Mouse (Mus musculus) midbrain, postnatal 0 days (tissue): ENCODE data around the gene Kcnj9. TPM values are rescaled to one million over a fixed set of nuclear protein-coding genes. Genes with fewer than 3 reads are reported as not detected.

ENCODE experiments used
- ATAC-seq: fragments of 200-750 bp; cut with Nextera tagmentation; 2 replicates; pipeline ENCODE4 v1.8.0; 2017; ENCODE audit warnings: moderate number of reproducible peaks, mild to moderate bottlenecking, moderate TSS enrichment, moderate library complexity; ENCODE audit not compliant: low FRiP score
- DNase-seq: peaks from one replicate; pipeline ENCODE4 v3.0.0-alpha.2; 2015; ENCODE audit warnings: low spot score
- H3K27ac ChIP-seq: fragments of 300-500 bp; sonication (generic); 2 replicates; pipeline ENCODE4 v1.5.1; 2014; ENCODE audit warnings: low read depth, mild to moderate bottlenecking, low read length, mixed read lengths
- H3K27me3 ChIP-seq: fragments of 300-500 bp; sonication (generic); 2 replicates; pipeline ENCODE4 v1.6.1; 2014; ENCODE audit warnings: low read length, control low read depth, mixed read lengths; ENCODE audit not compliant: insufficient read depth
- H3K36me3 ChIP-seq: fragments of 300-500 bp; sonication (generic); 2 replicates; pipeline ENCODE4 v1.6.1; 2014; ENCODE audit warnings: low read length, control low read depth, mixed read lengths; ENCODE audit not compliant: insufficient read depth
- H3K4me1 ChIP-seq: fragments of 300-500 bp; sonication (generic); 2 replicates; pipeline ENCODE4 v1.6.1; 2014; ENCODE audit warnings: mild to moderate bottlenecking, control low read depth, antibody characterized with exemption, low read length, mixed read lengths; ENCODE audit not compliant: insufficient read depth
- H3K4me2 ChIP-seq: fragments of 300-500 bp; sonication (generic); 2 replicates; pipeline ENCODE4 v1.6.1; 2014; ENCODE audit warnings: low read depth, mild to moderate bottlenecking, low read length, mixed read lengths; ENCODE audit not compliant: poor library complexity, severe bottlenecking
- H3K4me3 ChIP-seq: fragments of 300-500 bp; sonication (generic); 2 replicates; pipeline ENCODE4 v1.5.1; 2014; ENCODE audit warnings: low read depth, mild to moderate bottlenecking, low read length, moderate library complexity
- H3K9ac ChIP-seq: fragments of 300-500 bp; sonication (generic); replicated peaks from 2 replicates; pipeline ENCODE4 v1.6.1; 2014; ENCODE audit warnings: mild to moderate bottlenecking, low read length, moderate library complexity, mixed read lengths; ENCODE audit not compliant: poor library complexity, severe bottlenecking
- H3K9me3 ChIP-seq: fragments of 300-500 bp; sonication (generic); 2 replicates; pipeline ENCODE4 v1.6.1; 2016; ENCODE audit warnings: low read length, control low read depth
- CTCF ChIP-seq: IDR thresholded peaks from 2 replicates; pipeline ENCODE4 v1.5.1; 2016; ENCODE audit warnings: antibody characterized with exemption, mild to moderate bottlenecking
- WGBS: fragments of 180-500 bp; shearing (Covaris S2); extraction: QIAGEN DNeasy Blood & Tissue Kit; methylation state at CpG from one replicate; pipeline ENCODE4 v1.1.7; 2014; 5-methylcytosine and 5-hydroxymethylcytosine counted together
- polyA plus RNA-seq: library from polyadenylated mRNA; unstranded; fragments of >200 nt; fragmentation: Nextera tagmentation; extraction: Ambion mirVana; gene quantifications from 2 replicates; pipeline ENCODE4 v1.2.1, GENCODE M21; 2015
- total RNA-seq: library from RNA; depleted of rRNA; stranded (reverse); fragments of >200 nt; gene quantifications from 2 replicates; pipeline ENCODE4 v1.2.3, GENCODE M21; 2014

Gene Kcnj9
- total and polyA plus RNA-seq, 2 experiments from 2014 or later = 5.8 to 14.1 TPM

DNA sequence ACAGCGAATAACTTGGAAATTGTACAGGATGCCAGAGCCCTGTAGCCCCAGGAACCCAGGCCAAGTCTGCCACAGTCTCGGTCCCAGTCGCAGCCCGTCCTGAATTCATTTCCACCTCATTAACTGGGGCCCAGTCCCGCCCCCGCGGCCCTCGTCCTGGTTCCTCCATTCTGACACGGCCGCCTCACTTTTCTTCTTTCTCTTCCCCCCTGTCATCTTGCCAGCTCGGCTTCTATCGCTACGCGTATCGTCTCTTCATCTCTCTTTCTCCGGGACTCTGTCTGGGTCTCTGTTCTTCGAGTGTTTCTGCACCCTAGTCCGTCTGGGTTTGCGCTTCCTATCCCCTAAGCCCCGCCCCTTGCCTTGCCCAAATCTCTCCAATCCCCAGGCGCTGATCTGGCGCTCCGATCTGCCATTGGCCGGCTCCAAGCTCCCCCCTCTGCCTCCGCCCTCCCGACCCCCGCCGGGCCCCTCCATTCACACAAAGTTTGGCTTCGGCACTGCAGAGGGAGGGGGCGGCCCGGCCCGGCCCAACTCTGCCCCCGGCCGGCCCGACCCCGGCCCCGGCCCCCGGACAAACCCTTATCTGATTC is 11.7 kb upstream of the Kcnj9 start, which contains the start of gene Kcnj10:
TSS of gene Kcnj10 (plus strand) at position 482 of the 593 bp plus-strand sequence.
- H3K9ac ChIP-seq = peak within 1 kb of the TSS; percentile 33; the same call in 1 of the 2 replicates
- no peak for TF ChIP-seq CTCF

DNA sequence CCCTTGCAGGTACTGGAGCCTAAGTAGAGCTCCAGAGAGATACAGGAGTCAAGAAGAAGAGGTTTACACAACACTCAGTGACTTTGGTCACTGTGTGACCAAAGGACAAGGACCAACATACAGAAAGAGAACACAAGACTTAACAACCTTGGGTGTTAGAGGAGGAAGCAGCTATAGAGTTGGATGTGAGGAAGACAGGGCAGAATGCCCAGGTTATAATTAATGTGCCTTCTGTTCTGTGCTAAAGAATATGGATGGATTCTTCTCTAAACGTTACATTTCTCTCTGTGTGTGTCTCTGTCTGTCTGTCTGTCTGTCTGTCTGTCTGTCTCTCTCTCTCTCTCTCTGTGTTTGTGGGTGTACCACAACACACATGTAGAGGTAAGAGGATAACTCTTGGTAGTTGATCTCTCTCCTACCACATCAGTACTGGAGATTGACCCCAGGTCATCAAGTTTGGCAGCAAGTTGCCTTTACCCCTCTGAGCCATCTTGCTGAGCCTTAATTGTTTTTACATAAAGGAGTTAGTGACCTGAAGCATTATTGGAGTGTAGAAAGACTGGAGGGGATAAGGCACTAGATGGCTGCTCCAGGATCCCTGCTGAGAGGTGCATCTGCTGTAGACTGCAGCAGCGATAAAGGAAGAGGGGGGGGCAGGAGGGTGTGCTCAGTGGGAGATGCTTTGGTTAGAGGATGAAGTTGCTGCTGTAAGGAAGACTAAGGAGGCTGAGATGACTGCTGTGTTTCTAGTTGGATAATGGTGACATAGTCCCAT is 8.5 kb upstream of the Kcnj9 start:
- H3K4me1 ChIP-seq = no peaks in the 10 kb centered on the region
- H3K9ac ChIP-seq = no peak overlapping the region
- H3K27me3 ChIP-seq = peaks cover 5% of the 10 kb centered on the region; the same call in 1 of the 2 replicates
- DNase-seq (no peak), ATAC-seq (no peak)
- no peaks in the 10 kb centered on the region for H3K9me3 ChIP-seq
- H3K4me2 ChIP-seq = no peak overlapping the region
- H3K4me3 ChIP-seq = no peak overlapping the region
- 39% methylated on average over 2 of the region's 2 CpGs for WGBS
- H3K36me3 ChIP-seq = no peaks in the 10 kb centered on the region
- TF ChIP-seq CTCF = no peak
- H3K27ac ChIP-seq = no peak overlapping the region

More for the DNA sequence above, 11.7 kb upstream of the Kcnj9 start, which contains the start of gene Kcnj10:
- no peaks in the 10 kb centered on the region for H3K4me1 ChIP-seq
- H3K4me3 ChIP-seq = peak within 1 kb of the TSS; percentile 35
- H3K9me3 ChIP-seq = no peaks in the 10 kb centered on the region
- DNase-seq = peak; percentile 94
- under 1% methylated on average over 38 of the region's 38 CpGs for WGBS
- no peaks in the 10 kb centered on the region for H3K36me3 ChIP-seq
- H3K27me3 ChIP-seq = peaks cover 5% of the 10 kb centered on the region; the same call in 1 of the 2 replicates
- peak; percentile 85 for ATAC-seq
- peak within 1 kb of the TSS; percentile 71 for H3K27ac ChIP-seq
- H3K4me2 ChIP-seq = peak within 1 kb of the TSS; percentile 55

DNA sequence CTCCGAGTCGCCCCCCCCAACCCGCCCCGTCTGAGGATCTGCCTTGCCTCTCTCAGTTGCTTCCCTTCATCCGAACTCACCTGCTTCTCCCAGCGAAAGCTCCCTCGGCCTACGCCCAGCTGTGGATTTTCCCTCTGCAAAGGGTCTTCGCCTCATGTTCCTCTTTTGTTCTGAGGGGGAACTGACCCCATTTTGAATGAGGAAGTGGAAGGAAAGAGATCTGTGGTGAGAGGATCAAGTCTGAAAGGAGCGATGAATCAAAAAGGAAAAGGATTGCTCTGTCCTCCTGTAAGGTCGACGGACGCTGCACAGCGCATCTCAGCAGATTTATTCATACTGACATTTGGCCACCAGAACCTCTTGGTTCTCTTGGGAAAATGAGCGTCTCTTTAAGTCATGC is 6.7 kb upstream of the Kcnj9 start:
- no peak for TF ChIP-seq CTCF
- no peak for DNase-seq
- H3K36me3 ChIP-seq = no peaks in the 10 kb centered on the region
- H3K27ac ChIP-seq = no peak overlapping the region
- no peaks in the 10 kb centered on the region for H3K9me3 ChIP-seq
- no peak overlapping the region for H3K9ac ChIP-seq
- no peaks in the 10 kb centered on the region for H3K27me3 ChIP-seq
- H3K4me2 ChIP-seq = no peak overlapping the region
- H3K4me1 ChIP-seq = no peaks in the 10 kb centered on the region
- H3K4me3 ChIP-seq = no peak overlapping the region
- 74% methylated on average over 15 of the region's 15 CpGs for WGBS
- ATAC-seq = no peak

DNA sequence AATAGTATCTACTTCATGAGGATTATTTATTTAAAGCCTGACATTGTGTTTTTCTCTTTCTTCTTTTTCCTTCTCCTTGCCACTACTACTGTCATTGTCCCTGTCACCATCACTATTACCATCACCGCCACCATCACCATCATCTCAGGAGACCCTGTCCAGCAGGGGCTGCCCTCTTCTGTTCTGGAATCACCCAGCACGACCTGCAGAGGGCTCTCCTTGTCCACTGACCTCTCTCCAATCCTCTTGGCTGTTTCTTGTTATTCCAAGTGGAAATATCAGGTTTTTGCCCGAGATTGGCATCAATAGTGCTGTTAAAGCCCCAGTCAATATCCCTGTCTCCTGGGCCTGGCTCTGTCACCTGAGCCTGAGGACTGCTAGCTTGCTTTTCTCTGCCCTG is 4.4 kb upstream of the Kcnj9 start:
- 18% methylated on average over 3 of the region's 3 CpGs for WGBS
- Histone ChIP-seq H3K9me3 (no peaks in the 10 kb centered on the region), H3K27ac (no peak overlapping the region), H3K4me1 (peaks cover 9% of the 10 kb centered on the region; the same call in 1 of the 2 replicates), H3K4me2 (no peak overlapping the region), H3K27me3 (no peaks in the 10 kb centered on the region), H3K4me3 (no peak overlapping the region), H3K9ac (no peak overlapping the region), H3K36me3 (no peaks in the 10 kb centered on the region)
- DNase-seq = no peak
- TF ChIP-seq CTCF = peak; percentile 65
- ATAC-seq = no peak

DNA sequence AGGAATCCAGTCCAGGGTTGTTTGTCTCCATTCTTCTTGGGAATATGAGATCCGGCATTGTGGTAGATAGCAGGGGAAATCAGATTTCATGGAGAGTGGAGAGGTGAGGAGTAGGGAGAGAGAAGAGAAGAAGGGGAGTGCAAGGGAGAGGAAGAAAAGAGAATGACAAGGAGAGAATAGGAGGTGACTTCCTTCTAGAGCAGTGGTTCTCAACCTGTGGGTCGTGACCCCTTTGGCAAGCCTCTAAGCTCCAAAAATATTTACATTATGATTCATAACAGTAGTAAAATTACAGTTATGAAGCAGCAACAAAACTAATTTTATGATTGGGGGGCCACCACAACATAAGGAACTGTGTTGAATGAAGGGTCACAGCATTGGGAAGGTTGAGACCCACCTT is 3.8 kb upstream of the Kcnj9 start:
- no peak for DNase-seq
- Histone ChIP-seq H3K9ac (no peak overlapping the region), H3K4me3 (no peak overlapping the region), H3K9me3 (no peaks in the 10 kb centered on the region), H3K27ac (no peak overlapping the region), H3K4me2 (no peak overlapping the region), H3K4me1 (peaks cover 10% of the 10 kb centered on the region; the same call in 1 of the 2 replicates), H3K36me3 (no peaks in the 10 kb centered on the region), H3K27me3 (no peaks in the 10 kb centered on the region)
- no peak for ATAC-seq
- WGBS = 78% methylated on average over 2 of the region's 2 CpGs
- TF ChIP-seq CTCF = no peak

DNA sequence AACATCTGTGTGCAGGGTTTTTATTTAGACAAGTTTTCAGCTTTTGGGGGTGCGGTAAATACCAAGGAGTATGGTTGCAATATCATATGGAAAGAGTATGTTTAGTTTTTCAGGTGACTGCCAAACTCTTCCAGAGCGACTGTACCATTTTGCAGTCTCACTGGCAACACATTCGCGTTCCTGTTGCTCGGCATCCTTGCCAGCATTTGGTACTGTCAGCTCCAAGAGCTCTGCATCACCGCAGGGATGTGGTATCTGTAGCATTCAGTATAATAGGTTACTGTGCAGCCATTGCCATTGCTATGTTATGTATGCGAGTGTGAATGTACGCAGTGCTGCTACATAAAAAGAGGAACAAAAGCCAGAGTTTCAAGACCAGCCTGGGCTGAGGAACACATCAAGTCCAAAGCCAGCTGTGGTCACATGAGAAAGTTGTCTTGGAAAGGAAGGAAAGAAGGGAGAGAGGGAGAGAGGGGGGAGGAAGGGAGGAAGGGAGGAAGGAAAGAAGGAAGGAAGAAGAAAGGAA is 2.4 kb upstream of the Kcnj9 start:
- Histone ChIP-seq H3K27ac (no peak overlapping the region), H3K9ac (no peak overlapping the region), H3K4me1 (peaks cover 13% of the 10 kb centered on the region; the same call in 1 of the 2 replicates), H3K4me2 (no peak overlapping the region), H3K9me3 (no peaks in the 10 kb centered on the region), H3K36me3 (no peaks in the 10 kb centered on the region), H3K4me3 (no peak overlapping the region), H3K27me3 (no peaks in the 10 kb centered on the region)
- WGBS = 74% methylated on average over 8 of the region's 8 CpGs
- no peak for ATAC-seq
- DNase-seq = no peak
- no peak for TF ChIP-seq CTCF
